Mouse (Mus musculus): ENCODE results near the gene Epha1. TPM values are rescaled to one million over a fixed set of nuclear protein-coding genes. Genes with fewer than 3 reads are reported as not detected.

Epha1 gene
- total and polyA plus RNA-seq, 3 experiments = not detected

DNA sequence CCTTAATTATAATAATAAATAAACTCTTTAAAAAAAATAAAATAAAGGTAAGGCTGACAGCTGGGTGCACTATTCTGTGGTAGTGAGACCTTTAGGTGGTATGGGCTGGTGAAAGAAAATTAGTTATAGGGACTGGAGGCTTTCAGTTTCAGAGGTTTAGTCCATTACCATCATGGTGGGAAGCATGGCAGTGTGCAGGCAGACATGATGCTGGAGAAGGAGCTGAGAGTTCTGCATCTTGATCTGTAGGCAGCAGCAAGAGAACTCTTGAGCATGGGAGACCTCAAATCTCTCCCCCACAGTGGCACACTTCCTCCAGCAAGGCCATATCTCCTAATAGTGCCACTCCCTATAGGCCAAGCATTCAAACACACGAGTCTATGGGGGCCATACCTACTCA lies 30.9 kb downstream of the Epha1 start:
- dilution Hi-C loops (cut with MboI; ENCODE audit: extremely low pct_ligation_motif_present, extremely low pct_unique_long_range_greater_than_20kb, low sequenced_read_pairs) = no loop called here
- no peak overlapping the region for H3K4me2 ChIP-seq (ENCODE audit: insufficient read depth, low read depth, poor library complexity, severe bottlenecking)
- H3K79me2 ChIP-seq (replicated peaks; ENCODE audit: control insufficient read depth, extremely low read depth, insufficient read depth, poor library complexity, severe bottlenecking) = no peaks in the 10 kb centered on the region

DNA sequence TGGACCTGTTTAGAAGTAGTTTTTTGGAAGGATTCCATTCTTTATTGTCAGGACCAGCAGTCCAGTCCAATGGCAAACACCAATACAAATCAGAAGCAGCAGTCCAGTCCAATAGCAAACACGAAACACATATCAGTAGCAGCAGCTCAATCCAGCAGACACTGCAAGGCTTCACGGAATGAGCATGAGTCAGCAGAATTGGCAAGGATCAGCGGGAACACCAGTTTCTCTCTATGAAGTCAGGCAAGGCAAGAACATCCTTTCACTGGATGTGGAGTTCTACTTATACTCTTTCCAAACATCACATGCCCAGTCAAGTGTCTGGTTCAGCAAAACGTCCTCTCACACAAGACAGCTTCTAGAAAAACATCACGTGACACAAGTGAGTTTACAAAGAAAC lies 33.1 kb downstream of the Epha1 start:
- TF ChIP-seq GABPA (IDR thresholded peaks at IDR 0.05; ENCODE audit: insufficient replicate concordance, low read depth, low read length) (no peak), ETS1 (conservative IDR thresholded peaks at IDR 0.05; ENCODE audit: low read depth, low read length) (no peak), MAFK (IDR thresholded peaks at IDR 0.05; ENCODE audit: insufficient replicate concordance, low read length) (peak; percentile 58; the same call in 1 of the 2 replicates), ELF1 (IDR thresholded peaks at IDR 0.05; ENCODE audit: low read depth, low read length) (no peak), ZC3H11A (IDR thresholded peaks at IDR 0.05; ENCODE audit: low read depth, low read length) (no peak)
- Histone ChIP-seq H3K4me1 (ENCODE audit: control insufficient read depth in 1 of 2, insufficient read depth in 2 of 2) (peaks cover 3 to 13% of the 10 kb centered on the region in 2 experiments; a peak in 2 of 4 replicates), H3K4me2 (ENCODE audit: insufficient read depth, low read depth, poor library complexity, severe bottlenecking) (no peak overlapping the region), H3K9me3 (replicated peaks; ENCODE audit: low read length) (no peaks in the 10 kb centered on the region), H3K27ac (ENCODE audit: insufficient read depth, low read depth) (no peak overlapping the region), H3K27me3 (replicated peaks) (no peaks in the 10 kb centered on the region), H3K9ac (ENCODE audit: insufficient read depth, low read depth) (no peak overlapping the region), H3K36me3 (replicated peaks in 1 of 2; ENCODE audit: control insufficient read depth in 1 of 2, insufficient read depth in 1 of 2, low read length in 1 of 2) (no peaks in the 10 kb centered on the region), H3K4me3 (replicated peaks in 1 of 3; ENCODE audit: low read depth in 2 of 3, low read length in 2 of 3, poor library complexity in 1 of 3) (no peak overlapping the region), H3K79me2 (replicated peaks; ENCODE audit: control insufficient read depth, extremely low read depth, insufficient read depth, poor library complexity, severe bottlenecking) (no peaks in the 10 kb centered on the region)
- in situ Hi-C loops (cut with MboI; ENCODE audit: low pct_ligation_motif_present, low pct_unique_long_range_greater_than_20kb, low sequenced_read_pairs) (loop anchor here (25.0 kb wide), 1 partner anchor 247 kb away; the partner anchor contains the start of gene Tcaf3), dilution Hi-C loops (cut with MboI; ENCODE audit: extremely low pct_ligation_motif_present, extremely low pct_unique_long_range_greater_than_20kb, low sequenced_read_pairs) (no loop called here)
- no peak for DNase-seq (ENCODE audit: extremely low read depth)

More for the DNA sequence above, 30.9 kb downstream of the Epha1 start:
- DNase-seq (ENCODE audit: extremely low read depth) = no peak
- H3K9me3 ChIP-seq (replicated peaks; ENCODE audit: low read length) = no peaks in the 10 kb centered on the region
- H3K4me1 ChIP-seq (ENCODE audit: control insufficient read depth in 1 of 2, insufficient read depth in 2 of 2) = peaks cover 3 to 13% of the 10 kb centered on the region in 2 experiments; a peak in 2 of 4 replicates
- in situ Hi-C loops (cut with MboI; ENCODE audit: low pct_ligation_motif_present, low pct_unique_long_range_greater_than_20kb, low sequenced_read_pairs) = loop anchor here (25.0 kb wide), 1 partner anchor 245 kb away; the partner anchor contains the start of gene Tcaf3
- H3K27me3 ChIP-seq (replicated peaks) = no peaks in the 10 kb centered on the region
- no peak overlapping the region for H3K27ac ChIP-seq (ENCODE audit: insufficient read depth, low read depth)
- no peak overlapping the region for H3K9ac ChIP-seq (ENCODE audit: insufficient read depth, low read depth)
- no peak overlapping the region for H3K4me3 ChIP-seq (replicated peaks in 1 of 3; ENCODE audit: low read depth in 2 of 3, low read length in 2 of 3, poor library complexity in 1 of 3)
- TF ChIP-seq MYC (IDR thresholded peaks at IDR 0.05; ENCODE audit: low read depth, low read length) = no peak
- TF ChIP-seq TCF12 (IDR thresholded peaks at IDR 0.05; ENCODE audit: low read depth, low read length) = no peak
- TF ChIP-seq GABPA (IDR thresholded peaks at IDR 0.05; ENCODE audit: insufficient replicate concordance, low read depth, low read length) = no peak
- no peak for TF ChIP-seq SIN3A (IDR thresholded peaks at IDR 0.05; ENCODE audit: low read length)
- no peak for TF ChIP-seq MEF2A (IDR thresholded peaks at IDR 0.05; ENCODE audit: borderline replicate concordance, low read depth, low read length)
- TF ChIP-seq MAX (IDR thresholded peaks at IDR 0.05; ENCODE audit: low read length) = no peak
- no peaks in the 10 kb centered on the region for H3K36me3 ChIP-seq (replicated peaks in 1 of 2; ENCODE audit: control insufficient read depth in 1 of 2, insufficient read depth in 1 of 2, low read length in 1 of 2)

GRCm38 (mm10) chr6:42339189-42339588 lies 33.9 kb downstream of the Epha1 start:
- H3K4me2 ChIP-seq (ENCODE audit: insufficient read depth, low read depth, poor library complexity, severe bottlenecking) = no peak overlapping the region
- in situ Hi-C loops (cut with MboI; ENCODE audit: low pct_ligation_motif_present, low pct_unique_long_range_greater_than_20kb, low sequenced_read_pairs) = loop anchor here (25.0 kb wide), 1 partner anchor 248 kb away; the partner anchor contains the start of gene Tcaf3

More at GRCm38 (mm10) chr6:42339189-42339588, 33.9 kb downstream of the Epha1 start:
- TF ChIP-seq POLR2AphosphoS2 (IDR thresholded peaks at IDR 0.05; ENCODE audit: low read depth, low read length) (no peak), MAFK (IDR thresholded peaks at IDR 0.05; ENCODE audit: insufficient replicate concordance, low read length) (no peak), ZNF384 (IDR thresholded peaks at IDR 0.05; ENCODE audit: low read depth, low read length) (no peak), UBTF (IDR thresholded peaks at IDR 0.05; ENCODE audit: low read depth, low read length) (no peak), USF2 (conservative IDR thresholded peaks at IDR 0.05; ENCODE audit: low read depth, low read length) (no peak), MAX (IDR thresholded peaks at IDR 0.05; ENCODE audit: low read length) (no peak), SIN3A (IDR thresholded peaks at IDR 0.05; ENCODE audit: low read length) (no peak)
- Histone ChIP-seq H3K36me3 (replicated peaks in 1 of 2; ENCODE audit: control insufficient read depth in 1 of 2, insufficient read depth in 1 of 2, low read length in 1 of 2) (no peaks in the 10 kb centered on the region), H3K79me2 (replicated peaks; ENCODE audit: control insufficient read depth, extremely low read depth, insufficient read depth, poor library complexity, severe bottlenecking) (no peaks in the 10 kb centered on the region), H3K27me3 (replicated peaks) (no peaks in the 10 kb centered on the region), H3K9me3 (replicated peaks; ENCODE audit: low read length) (no peaks in the 10 kb centered on the region), H3K4me3 (replicated peaks in 1 of 3; ENCODE audit: low read depth in 2 of 3, low read length in 2 of 3, poor library complexity in 1 of 3) (no peak overlapping the region), H3K27ac (ENCODE audit: insufficient read depth, low read depth) (no peak overlapping the region), H3K4me1 (ENCODE audit: control insufficient read depth in 1 of 2, insufficient read depth in 2 of 2) (peaks cover 0 to 6% of the 10 kb centered on the region in 2 experiments; a peak in 2 of 4 replicates), H3K9ac (ENCODE audit: insufficient read depth, low read depth) (no peak overlapping the region)
- no peak for DNase-seq (ENCODE audit: extremely low read depth)
- dilution Hi-C loops (cut with MboI; ENCODE audit: extremely low pct_ligation_motif_present, extremely low pct_unique_long_range_greater_than_20kb, low sequenced_read_pairs) = no loop called here

Measured in CH12.LX (cell line).